Comparison of ENCODE assay signal across 21 mouse cellular contexts in the genomic region with DNA sequence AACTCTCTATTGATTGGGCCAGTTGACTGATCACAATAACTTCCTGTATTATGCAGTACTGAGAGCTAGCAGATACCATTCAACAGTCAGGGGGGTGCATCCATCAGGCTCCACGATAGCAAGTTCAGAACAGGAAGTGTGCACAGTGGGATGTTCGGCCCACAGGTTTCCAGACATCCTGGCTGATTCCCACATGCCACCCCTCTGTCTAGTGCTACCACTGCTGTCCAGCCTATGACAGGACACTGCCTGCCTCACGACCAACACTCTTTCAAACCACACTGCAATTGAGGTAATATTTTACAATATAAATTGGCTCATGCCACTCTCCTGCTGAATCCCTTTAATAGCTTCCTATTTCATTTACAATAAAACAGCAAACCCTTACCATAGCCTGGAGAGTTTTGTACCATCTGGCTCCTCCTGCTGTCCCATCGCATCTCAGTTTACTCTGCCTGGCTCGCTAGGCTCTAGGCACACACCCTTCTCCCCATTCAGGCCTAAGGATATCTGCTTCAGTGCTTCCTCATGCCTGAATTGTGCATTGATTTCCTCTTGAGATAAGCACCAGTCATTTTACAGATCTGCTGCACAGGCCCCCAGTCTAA.
DNase-seq lines count a peak whose midpoint lies in the region; ATAC-seq lines count a peak whose summit lies in the region.
"Had no signal": no experiment of that assay in that cellular context is flagged by ENCODE, and none has a peak within 500 bp of the region (broad histone marks: within the 10 kb centered on the region; RNA-seq: fewer than 3 reads in every experiment).

No protein-coding gene starts in this region.

- DNase-seq in forebrain, embryonic 14.5 days (ENCODE audit: low spot score) = peak; percentile 16
- no peak for DNase-seq in forebrain, embryonic 11.5 days (ENCODE audit: low spot score)
- peak; percentile 23 for DNase-seq in layer of hippocampus, adult 11-12 months (ENCODE audit: low spot score)
- no peak for DNase-seq in layer of hippocampus, postnatal 10 days (ENCODE audit: low spot score in 2 of 2)
- peak; percentile 81 for DNase-seq in brain, adult 2 months (ENCODE audit: low read depth, low spot score)
- DNase-seq in cerebellum, adult 9-11 months = peak; percentile 53
- no peak for DNase-seq in heart, adult 8-10 months (ENCODE audit: low spot score)
- DNase-seq: adrenal gland, postnatal 10 days; gastrocnemius, postnatal 14 days; heart, adult 2 months; kidney, adult 2 months; kidney, postnatal 10 days; liver, embryonic 13.5 days; lung, postnatal 4 days; right cerebral cortex, postnatal 14 days; spleen, adult 18-20 months had no signal

- WGBS in forebrain, embryonic 14.5 days = 76% methylated on average over 5 of the region's 5 CpGs
- 84% methylated on average over 5 of the region's 5 CpGs for WGBS in forebrain, embryonic 11.5 days

- no peak overlapping the region for H3K27ac ChIP-seq in forebrain, embryonic 14.5 days (ENCODE audit: low read depth, low read length)
- no peak overlapping the region for H3K27ac ChIP-seq in forebrain, embryonic 11.5 days (ENCODE audit: low read depth, low read length)
- H3K27ac ChIP-seq: embryonic facial prominence, embryonic 10.5 days; heart, adult 2 months; limb, embryonic 13.5 days; liver, embryonic 13.5 days; lung, embryonic 15.5 days had no signal

- no peaks in the 10 kb centered on the region for H3K36me3 ChIP-seq in forebrain, embryonic 14.5 days (ENCODE audit: control insufficient read depth, insufficient read depth, low read length)
- no peaks in the 10 kb centered on the region for H3K36me3 ChIP-seq in forebrain, embryonic 11.5 days (ENCODE audit: control insufficient read depth, insufficient read depth, low read length)
- H3K36me3 ChIP-seq: embryonic facial prominence, embryonic 10.5 days; limb, embryonic 13.5 days; liver, embryonic 13.5 days; lung, embryonic 15.5 days had no signal

- peak; percentile 54; the same call in 1 of the 2 replicates for ATAC-seq in forebrain, embryonic 14.5 days
- no peak for ATAC-seq in forebrain, embryonic 11.5 days (replicated peaks; ENCODE audit: low FRiP score)
- ATAC-seq in CD4-positive, CD25-positive, alpha-beta regulatory T cell, adult 4 months = no peak
- ATAC-seq: inflammation-experienced regulatory T-cells, adult 6 months had no signal

- H3K4me1 ChIP-seq in forebrain, embryonic 14.5 days (ENCODE audit: control insufficient read depth, insufficient read depth, low read length) = no peaks in the 10 kb centered on the region
- H3K4me1 ChIP-seq in forebrain, embryonic 11.5 days (replicated peaks; ENCODE audit: control insufficient read depth, insufficient read depth, low read length) = no peaks in the 10 kb centered on the region
- H3K4me1 ChIP-seq: embryonic facial prominence, embryonic 10.5 days; limb, embryonic 13.5 days; liver, embryonic 13.5 days; lung, embryonic 15.5 days had no signal

- no peaks in the 10 kb centered on the region for H3K9me3 ChIP-seq in forebrain, embryonic 14.5 days (replicated peaks; ENCODE audit: control insufficient read depth, low read length)
- H3K9me3 ChIP-seq in forebrain, embryonic 11.5 days (ENCODE audit: control insufficient read depth, low read length) = no peaks in the 10 kb centered on the region
- H3K9me3 ChIP-seq: embryonic facial prominence, embryonic 10.5 days; limb, embryonic 13.5 days; liver, embryonic 13.5 days; lung, embryonic 15.5 days had no signal

- H3K9ac ChIP-seq in forebrain, embryonic 14.5 days (ENCODE audit: low read length) = no peak overlapping the region
- no peak overlapping the region for H3K9ac ChIP-seq in forebrain, embryonic 11.5 days (ENCODE audit: low read length)
- H3K9ac ChIP-seq: limb, embryonic 13.5 days; liver, embryonic 13.5 days; lung, embryonic 15.5 days had no signal

- no peaks in the 10 kb centered on the region for H3K27me3 ChIP-seq in forebrain, embryonic 14.5 days (replicated peaks; ENCODE audit: control insufficient read depth, insufficient read depth, low read length)
- no peaks in the 10 kb centered on the region for H3K27me3 ChIP-seq in forebrain, embryonic 11.5 days (ENCODE audit: control insufficient read depth, insufficient read depth, low read length)
- H3K27me3 ChIP-seq: limb, embryonic 13.5 days; liver, embryonic 13.5 days; lung, embryonic 15.5 days had no signal

- H3K4me3 ChIP-seq in forebrain, embryonic 14.5 days (ENCODE audit: low read depth, low read length) = no peak overlapping the region
- H3K4me3 ChIP-seq in forebrain, embryonic 11.5 days (ENCODE audit: low read depth, low read length) = no peak overlapping the region
- H3K4me3 ChIP-seq: embryonic facial prominence, embryonic 10.5 days; heart, adult 2 months; limb, embryonic 13.5 days; liver, embryonic 13.5 days; lung, embryonic 15.5 days had no signal

- H3K4me2 ChIP-seq in forebrain, embryonic 14.5 days (ENCODE audit: low read length) = no peak overlapping the region
- no peak overlapping the region for H3K4me2 ChIP-seq in forebrain, embryonic 11.5 days (ENCODE audit: low read depth, low read length, severe bottlenecking)
- H3K4me2 ChIP-seq: limb, embryonic 13.5 days; liver, embryonic 13.5 days; lung, embryonic 15.5 days had no signal

Comparison
In these comparisons a context has a peak if more than half of its experiments do, and no peak if none do; other contexts are left out.
1. DNase-seq: peak in forebrain, embryonic 14.5 days (single experiment), layer of hippocampus, adult 11-12 months (single experiment), brain, adult 2 months (single experiment) and cerebellum, adult 9-11 months (single experiment); none in forebrain, embryonic 11.5 days (single experiment), layer of hippocampus, postnatal 10 days (0 of 2) and heart, adult 8-10 months (single experiment).